Mouse (Mus musculus) lung, adult 2 months (tissue): Measurements from ENCODE around the gene Tuba3a.

ENCODE experiments used
- CTCF ChIP-seq: fragments of 200-500 bp; IDR thresholded peaks from 2 replicates; pipeline ENCODE4 v1.5.1; 2011; ENCODE audit warnings: mild to moderate bottlenecking, low read length, control low read depth; ENCODE audit not compliant: insufficient read depth
- POLR2A ChIP-seq: fragments of 200-500 bp; IDR thresholded peaks from 2 replicates; pipeline ENCODE4 v1.6.1; 2011; ENCODE audit warnings: low read depth, mild to moderate bottlenecking, control low read depth, low read length, borderline replicate concordance; ENCODE audit errors: extremely low read depth

DNA sequence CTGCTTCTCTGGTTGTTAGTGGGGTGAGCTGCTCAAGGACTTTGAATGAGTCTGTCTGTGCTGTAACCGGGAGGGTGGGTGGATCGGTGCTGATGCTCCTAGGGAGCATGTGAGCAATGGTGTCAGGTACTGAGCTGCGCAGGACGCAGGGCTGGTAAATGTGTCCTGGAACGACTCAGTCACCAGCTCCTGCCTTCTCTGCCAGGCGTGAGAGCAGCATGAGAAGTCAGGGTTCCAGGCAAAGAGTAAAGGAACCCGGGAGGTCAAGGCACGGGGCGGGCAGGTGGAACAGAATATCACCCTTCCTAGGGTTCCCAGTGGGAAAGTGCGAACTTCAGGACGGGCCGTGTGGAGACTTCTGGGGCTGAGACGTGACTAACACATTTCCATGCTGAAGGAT, 19.8 kb downstream of the Tuba3a start:
- TF ChIP-seq CTCF = no peak
- TF ChIP-seq POLR2A = no peak
